Mouse (Mus musculus) C2C12 (cell line): ENCODE results near the gene Ccdc159. TPM values are rescaled to one million over a fixed set of nuclear protein-coding genes. Genes with fewer than 3 reads are reported as not detected.

ENCODE experiments used
- H3K27me3 ChIP-seq: one replicate; pipeline ENCODE4 v1.6.1; 2011; ENCODE audit not compliant: control insufficient read depth, insufficient read depth, insufficient read length
- H3K36me3 ChIP-seq: one replicate; pipeline ENCODE4 v1.6.1; 2011; ENCODE audit not compliant: control insufficient read depth, insufficient read depth
- H3K4me3 ChIP-seq: one replicate; pipeline ENCODE4 v1.5.1; 2011; ENCODE audit warnings: mild to moderate bottlenecking, control low read depth; ENCODE audit not compliant: poor library complexity, insufficient read depth, severe bottlenecking
- H3K79me2 ChIP-seq: one replicate; pipeline ENCODE4 v1.6.1; 2011; ENCODE audit not compliant: control insufficient read depth, insufficient read depth
- H3K79me3 ChIP-seq: one replicate; pipeline ENCODE4 v1.6.1; 2011; ENCODE audit warnings: low read depth, control low read depth
- H3ac ChIP-seq: one replicate; pipeline ENCODE3; 2011; ENCODE audit warnings: low read depth; ENCODE audit not compliant: control insufficient read depth, insufficient read length
- CEBPB ChIP-seq: IDR thresholded peaks from one replicate; pipeline ENCODE4 v1.6.1; 2011; ENCODE audit warnings: low read depth, mild to moderate bottlenecking, control low read depth, moderate library complexity
- CTCF ChIP-seq: IDR thresholded peaks from one replicate; pipeline ENCODE4 v1.5.1; 2011; ENCODE audit not compliant: control insufficient read depth, insufficient read depth, insufficient read length
- FOSL1 ChIP-seq: IDR thresholded peaks from one replicate; pipeline ENCODE4 v1.8.0; 2011; ENCODE audit warnings: mild to moderate bottlenecking, low read length; ENCODE audit not compliant: poor library complexity, insufficient read depth, severe bottlenecking
- MAX ChIP-seq: IDR thresholded peaks from one replicate; pipeline ENCODE4 v1.6.1; 2011; ENCODE audit warnings: mild to moderate bottlenecking, control low read depth
- MYOD1 ChIP-seq: IDR thresholded peaks from one replicate; pipeline ENCODE4 v1.6.1; 2011; ENCODE audit warnings: low read depth; ENCODE audit not compliant: control insufficient read depth, insufficient read length
- MYOG ChIP-seq: IDR thresholded peaks from one replicate; pipeline ENCODE4 v1.6.1; 2011; ENCODE audit not compliant: control insufficient read depth, insufficient read length; ENCODE audit errors: extremely low read depth
- USF1 ChIP-seq: IDR thresholded peaks from one replicate; pipeline ENCODE4 v1.6.1; 2011; ENCODE audit warnings: low read depth, mild to moderate bottlenecking, control low read depth, moderate library complexity
- long read RNA-seq, 2 experiments: library from polyadenylated mRNA; unstranded; transcript quantifications; one replicate each; pipeline ENCODE4 v2.0.0; 2019 to 2020
- polyA plus RNA-seq: library from polyadenylated mRNA; unstranded; fragments of >200 nt; fragmentation: generic; extraction: Trizol; gene quantifications from one replicate; pipeline ENCODE4 v1.2.1, GENCODE M21; 2012; ENCODE audit warnings: missing spikeins

Ccdc159 gene
- 1.1 TPM for polyA plus RNA-seq
- long read RNA-seq, experiment 1, partial matches to known transcripts, result 1 of 1 reads
- long read RNA-seq, experiment 1, other reads (novel, unspliced or antisense), result 0 of 1 reads
- long read RNA-seq, experiment 2, partial matches to known transcripts, result 2 of 4 reads
- long read RNA-seq, experiment 2, other reads (novel, unspliced or antisense), result 1 of 4 reads

DNA sequence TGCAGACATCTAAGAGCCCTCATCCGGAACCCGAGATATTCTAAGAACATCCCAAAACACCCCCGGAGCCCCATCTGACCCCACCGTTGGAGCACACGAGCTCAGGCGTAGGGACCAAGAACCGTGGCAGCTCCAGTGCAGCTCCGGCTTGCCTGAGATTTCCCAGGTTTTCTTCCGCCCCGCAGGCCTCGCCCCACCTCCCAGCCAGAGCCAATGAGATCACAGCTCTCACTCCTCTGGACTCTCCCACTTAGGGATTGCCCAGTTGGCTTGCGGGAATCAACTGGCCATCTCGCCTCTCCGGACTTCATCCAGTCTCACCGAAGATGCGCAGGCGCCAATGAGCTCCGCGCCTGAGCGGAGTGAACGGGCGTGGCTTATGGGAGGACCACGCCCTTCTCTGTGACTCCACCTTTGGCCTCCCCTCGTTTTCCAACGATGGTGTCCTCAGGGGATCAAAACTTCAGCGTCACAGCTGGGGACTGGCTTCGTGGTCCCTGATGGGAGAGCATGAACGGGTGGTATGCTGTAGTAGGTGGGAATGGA lies at the start of gene Ccdc159, which contains the start of gene Tmem205:
Gene Ccdc159 (plus strand): TSS at position 264 of the 546 bp plus-strand sequence.
Gene Tmem205 (minus strand): TSS at position 349 of the 546 bp plus-strand sequence.
- peak within 1 kb of the TSS; percentile 42 for H3K4me3 ChIP-seq
- H3K27me3 ChIP-seq, result no peaks in the 10 kb centered on the region
- H3K79me2 ChIP-seq, result peaks cover 16% of the 10 kb centered on the region
- peaks cover 2% of the 10 kb centered on the region for H3K79me3 ChIP-seq
- TF ChIP-seq MYOG, result no peak
- TF ChIP-seq USF1, result no peak
- TF ChIP-seq FOSL1, result no peak
- no peak for TF ChIP-seq MYOD1
- no peak for TF ChIP-seq MAX
- no peak for TF ChIP-seq CTCF
- TF ChIP-seq CEBPB, result no peak
- peak within 1 kb of the TSS; percentile 53 for H3ac ChIP-seq
- no peaks in the 10 kb centered on the region for H3K36me3 ChIP-seq

DNA sequence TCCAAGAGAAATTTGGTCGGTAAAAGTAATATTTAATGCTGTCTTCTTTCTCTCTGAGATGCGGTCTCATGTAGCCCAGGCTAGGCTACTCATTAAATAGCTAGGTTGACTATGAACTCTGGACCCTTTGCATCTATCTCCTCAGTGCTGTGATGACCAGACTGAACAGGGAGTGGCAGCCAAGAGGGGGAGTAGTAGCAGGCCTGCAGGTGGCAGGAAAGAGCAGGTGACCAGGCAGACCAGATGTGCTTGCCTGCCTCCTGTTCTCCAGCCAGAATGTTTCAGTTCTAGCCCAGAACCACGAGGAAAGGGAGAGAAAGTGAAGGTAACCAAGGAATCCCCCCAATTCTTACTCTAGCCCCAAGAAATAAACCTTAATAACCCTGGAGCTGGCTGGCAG lies 38.0 kb upstream of the Ccdc159 start:
- Histone ChIP-seq H3K27me3 (peaks cover 20% of the 10 kb centered on the region), H3ac (no peak overlapping the region), H3K79me2 (no peaks in the 10 kb centered on the region), H3K36me3 (no peaks in the 10 kb centered on the region), H3K79me3 (no peaks in the 10 kb centered on the region), H3K4me3 (no peak overlapping the region)
- TF ChIP-seq MYOD1 (no peak), USF1 (no peak), MYOG (no peak), CTCF (no peak), CEBPB (no peak), FOSL1 (no peak), MAX (no peak)

DNA sequence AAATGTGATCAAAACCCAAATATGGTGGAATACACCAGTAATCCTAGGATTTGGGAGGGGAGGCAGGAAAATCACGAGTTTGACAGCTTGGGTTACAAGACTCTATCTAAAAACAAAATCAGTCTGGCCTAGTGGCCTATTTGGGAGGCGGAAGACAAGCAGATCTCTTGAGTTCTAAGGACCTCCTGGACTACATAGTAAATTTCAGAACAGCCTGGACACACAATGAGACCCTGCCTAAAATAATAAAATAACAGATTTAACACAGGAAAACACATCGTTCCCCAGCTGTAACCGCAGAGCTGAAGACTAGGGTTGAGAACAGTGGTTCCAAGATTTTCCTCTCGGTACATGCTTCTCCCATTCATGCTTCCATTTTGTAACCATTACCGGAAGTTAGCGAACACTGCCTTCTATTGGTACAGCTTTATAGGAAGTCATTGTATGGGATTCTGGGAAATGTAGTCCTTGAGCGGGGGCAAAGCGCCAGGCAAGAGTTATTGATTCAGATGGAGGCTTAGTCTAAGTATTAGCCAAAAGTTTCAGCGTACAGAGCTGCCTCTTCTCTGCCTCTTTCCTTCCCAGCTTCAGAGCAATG lies 25.9 kb upstream of the Ccdc159 start:
- TF ChIP-seq MYOG (no peak), MYOD1 (no peak), CEBPB (no peak), USF1 (no peak), FOSL1 (no peak), CTCF (no peak), MAX (no peak)
- Histone ChIP-seq H3K79me3 (no peaks in the 10 kb centered on the region), H3K79me2 (no peaks in the 10 kb centered on the region), H3ac (no peak overlapping the region), H3K4me3 (no peak overlapping the region), H3K36me3 (no peaks in the 10 kb centered on the region), H3K27me3 (peaks cover 1% of the 10 kb centered on the region)

DNA sequence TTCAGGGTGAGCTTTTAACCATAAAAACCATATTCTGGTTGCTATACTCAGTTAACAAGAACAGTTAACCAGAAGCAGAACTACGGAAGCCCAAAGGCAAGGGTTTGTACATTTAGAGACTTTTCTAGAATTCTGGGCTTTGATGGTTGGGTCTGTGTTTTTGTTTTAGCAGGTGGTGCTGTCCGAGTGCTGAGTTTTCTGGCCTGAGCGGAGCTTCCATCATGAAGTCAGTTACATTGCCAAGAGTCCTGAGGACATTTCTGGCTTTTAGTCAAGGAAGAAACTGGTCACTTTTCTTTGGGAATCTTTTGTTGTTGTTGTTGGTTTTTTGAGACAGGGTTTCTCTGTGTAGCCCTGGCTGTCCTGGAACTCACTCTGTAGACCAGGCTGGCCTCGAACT lies 23.2 kb upstream of the Ccdc159 start:
- no peak overlapping the region for H3ac ChIP-seq
- H3K36me3 ChIP-seq, result no peaks in the 10 kb centered on the region
- no peak for TF ChIP-seq USF1
- no peak for TF ChIP-seq CTCF
- no peak for TF ChIP-seq MAX
- no peak for TF ChIP-seq MYOG
- no peaks in the 10 kb centered on the region for H3K79me2 ChIP-seq
- H3K79me3 ChIP-seq, result no peaks in the 10 kb centered on the region
- no peak overlapping the region for H3K4me3 ChIP-seq
- peaks cover 16% of the 10 kb centered on the region for H3K27me3 ChIP-seq

DNA sequence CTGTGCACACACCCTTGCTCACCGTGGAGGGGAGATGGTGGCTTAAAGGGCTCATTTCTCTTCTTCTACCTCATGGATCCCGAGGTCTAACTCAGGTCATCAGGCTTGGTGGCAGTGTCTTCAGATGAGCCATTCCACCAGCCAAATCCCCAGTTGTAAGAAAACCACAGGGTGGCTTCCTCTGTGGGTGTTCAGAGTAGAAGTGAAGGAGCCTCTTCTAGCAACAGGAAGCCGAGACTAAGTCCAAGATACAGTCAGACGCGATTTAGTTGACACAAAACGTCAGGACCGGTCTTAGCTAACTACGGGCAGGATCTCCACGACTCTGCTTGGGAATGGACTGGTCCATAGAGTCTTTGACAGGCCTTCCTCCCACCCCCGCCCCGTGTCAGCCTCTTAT lies 19.1 kb upstream of the Ccdc159 start:
- Histone ChIP-seq H3K79me3 (no peaks in the 10 kb centered on the region), H3K36me3 (no peaks in the 10 kb centered on the region), H3K79me2 (no peaks in the 10 kb centered on the region), H3K4me3 (no peak overlapping the region), H3ac (no peak overlapping the region), H3K27me3 (peaks cover 16% of the 10 kb centered on the region)
- TF ChIP-seq MAX, result no peak
- no peak for TF ChIP-seq USF1
- TF ChIP-seq FOSL1, result no peak
- TF ChIP-seq MYOD1, result no peak
- no peak for TF ChIP-seq MYOG
- no peak for TF ChIP-seq CEBPB
- no peak for TF ChIP-seq CTCF

DNA sequence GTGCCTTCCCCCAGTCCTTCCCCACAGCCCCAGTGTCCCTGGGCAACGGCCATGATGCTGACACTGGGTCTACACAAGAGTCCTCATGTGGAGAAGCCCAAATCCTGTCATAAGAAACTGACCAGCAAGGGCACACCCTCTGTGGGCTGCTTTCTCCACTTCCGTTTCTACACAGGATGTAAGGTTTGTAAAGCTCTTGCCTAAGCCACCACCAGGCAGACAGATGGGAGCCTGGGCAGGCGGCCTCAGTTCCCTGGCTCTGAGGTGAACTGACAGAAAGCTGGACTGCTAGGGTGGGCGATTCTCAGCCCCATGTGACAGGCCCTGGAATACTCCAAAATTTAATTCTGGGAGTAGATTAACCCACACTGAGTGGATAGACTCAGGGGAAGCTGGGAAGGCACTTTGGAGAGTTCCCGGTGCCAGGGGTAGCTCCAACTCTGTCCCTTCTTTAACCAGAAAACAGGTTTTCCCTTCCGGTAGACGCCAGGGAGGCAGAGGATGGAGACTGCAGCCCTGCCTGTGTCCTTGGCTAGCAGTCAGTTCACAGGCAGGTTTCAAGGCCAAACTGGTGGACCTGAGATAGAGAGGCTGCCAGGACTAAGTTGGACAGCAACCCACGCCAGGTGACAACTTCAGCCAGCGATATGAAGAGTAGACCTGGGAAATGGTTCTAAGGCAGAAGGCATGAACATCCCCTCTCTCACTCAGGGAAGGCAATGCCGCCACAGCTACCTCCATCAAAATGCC lies 17.6 kb upstream of the Ccdc159 start:
- H3K36me3 ChIP-seq, result no peaks in the 10 kb centered on the region
- no peak overlapping the region for H3K4me3 ChIP-seq
- no peaks in the 10 kb centered on the region for H3K79me2 ChIP-seq
- no peak overlapping the region for H3ac ChIP-seq
- TF ChIP-seq MYOG, result no peak
- no peak for TF ChIP-seq FOSL1
- TF ChIP-seq CTCF, result no peak
- no peak for TF ChIP-seq MYOD1
- no peak for TF ChIP-seq USF1
- TF ChIP-seq CEBPB, result no peak
- no peaks in the 10 kb centered on the region for H3K79me3 ChIP-seq
- peaks cover 16% of the 10 kb centered on the region for H3K27me3 ChIP-seq
